Comparison of ENCODE assay signal across 25 mouse cellular contexts in genomic region chr19:32943594-32944230, GRCm38 (mm10).
"Had no signal": no experiment of that assay in that cellular context is flagged by ENCODE, and none has a peak within 500 bp of the region (broad histone marks: within the 10 kb centered on the region; RNA-seq: fewer than 3 reads in every experiment).

No protein-coding gene starts in this region.

- H3K4me3 ChIP-seq: embryonic facial prominence, embryonic 10.5 days; embryonic facial prominence, embryonic 12.5 days; embryonic facial prominence, embryonic 13.5 days; embryonic facial prominence, embryonic 15.5 days; erythroblast, embryonic 14.5 days; forebrain, embryonic 10.5 days; forebrain, embryonic 12.5 days; forebrain, embryonic 13.5 days; forebrain, embryonic 15.5 days; gastrocnemius, adult 2 months; heart, adult 2 months; heart, embryonic 10.5 days had no signal

- DNase-seq: cerebellum, adult 9-10 months; cerebellum, adult 9-11 months; cerebellum, postnatal 10 days; cerebellum, postnatal 14 days; cerebellum, postnatal 25 days; cerebellum, postnatal 36 days; embryo, embryonic 11 days; forebrain, postnatal 0 days; gastrocnemius, adult 2 months; gastrocnemius, postnatal 10 days; gastrocnemius, postnatal 14 days; gastrocnemius, postnatal 25 days; gastrocnemius, postnatal 36 days; heart, adult 18-20 months; heart, adult 2 months had no signal

- H3K27me3 ChIP-seq: embryonic facial prominence, embryonic 12.5 days; embryonic facial prominence, embryonic 13.5 days; embryonic facial prominence, embryonic 15.5 days; forebrain, embryonic 12.5 days; forebrain, embryonic 13.5 days; forebrain, embryonic 15.5 days had no signal

- H3K9me3 ChIP-seq: embryonic facial prominence, embryonic 10.5 days; embryonic facial prominence, embryonic 12.5 days; embryonic facial prominence, embryonic 13.5 days; embryonic facial prominence, embryonic 15.5 days; forebrain, embryonic 10.5 days; forebrain, embryonic 12.5 days; forebrain, embryonic 13.5 days; forebrain, embryonic 15.5 days; heart, embryonic 10.5 days had no signal

- H3K4me1 ChIP-seq: embryonic facial prominence, embryonic 15.5 days; forebrain, embryonic 10.5 days; forebrain, embryonic 12.5 days; forebrain, embryonic 13.5 days; forebrain, embryonic 15.5 days; heart, embryonic 10.5 days had no signal

- H3K27ac ChIP-seq: embryonic facial prominence, embryonic 10.5 days; embryonic facial prominence, embryonic 12.5 days; embryonic facial prominence, embryonic 13.5 days; embryonic facial prominence, embryonic 15.5 days; forebrain, embryonic 10.5 days; forebrain, embryonic 12.5 days; forebrain, embryonic 13.5 days; forebrain, embryonic 15.5 days; gastrocnemius, adult 2 months; heart, adult 2 months; heart, embryonic 10.5 days had no signal

- H3K36me3 ChIP-seq: embryonic facial prominence, embryonic 10.5 days; embryonic facial prominence, embryonic 12.5 days; embryonic facial prominence, embryonic 13.5 days; embryonic facial prominence, embryonic 15.5 days; forebrain, embryonic 10.5 days; forebrain, embryonic 12.5 days; forebrain, embryonic 15.5 days; heart, embryonic 10.5 days had no signal
